Mouse (Mus musculus): ENCODE results near the gene Dennd2d. TPM values are rescaled to one million over a fixed set of nuclear protein-coding genes. Genes with fewer than 3 reads are reported as not detected.

The Dennd2d gene
- polyA plus RNA-seq, 1 experiment from 2014 or later, result 3.8 TPM

GRCm38 (mm10) chr3:106483297-106483696, 1.1 kb downstream of the Dennd2d start:
- peak; percentile 26; the same call in 1 of the 2 replicates for ATAC-seq (ENCODE audit: insufficient read depth)
- Histone ChIP-seq H3K36me3 (replicated peaks) (no peaks in the 10 kb centered on the region), H3K27ac (replicated peaks) (peak overlapping the region; percentile 66), H3K9me3 (replicated peaks) (no peaks in the 10 kb centered on the region), H3K4me1 (replicated peaks) (peaks cover 14% of the 10 kb centered on the region), H3K9ac (no peak overlapping the region), H3K4me3 (replicated peaks) (peak overlapping the region; percentile 68), H3K27me3 (no peaks in the 10 kb centered on the region; the same call in 1 of the 2 replicates), H3K4me2 (peak overlapping the region; percentile 80)
- 18% methylated on average over 7 of the region's 7 CpGs for WGBS (ENCODE audit: insufficient replicate concordance)

- 0 out of 2 replicates have a peak, but pooled peaks cover 5% of the 10 kb centered on the region for H3K36me3 ChIP-seq (replicated peaks)
- no peak for ATAC-seq (ENCODE audit: insufficient read depth)
- H3K4me2 ChIP-seq, result peak overlapping the region; percentile 80
- H3K27ac ChIP-seq (replicated peaks), result peak overlapping the region; percentile 66
- H3K9ac ChIP-seq, result no peak overlapping the region
- peaks cover 14% of the 10 kb centered on the region for H3K4me1 ChIP-seq (replicated peaks)
- 43% methylated on average over 4 of the region's 4 CpGs for WGBS (ENCODE audit: insufficient replicate concordance)
- H3K9me3 ChIP-seq (replicated peaks), result no peaks in the 10 kb centered on the region
- H3K27me3 ChIP-seq, result no peaks in the 10 kb centered on the region; the same call in 1 of the 2 replicates
- H3K4me3 ChIP-seq (replicated peaks), result no peak overlapping the region
Observed at GRCm38 (mm10) chr3:106483796-106484405, 1.7 kb downstream of the Dennd2d start.

- no peak overlapping the region for H3K27ac ChIP-seq (replicated peaks)
- H3K9me3 ChIP-seq (replicated peaks), result no peaks in the 10 kb centered on the region
- H3K9ac ChIP-seq, result no peak overlapping the region
- 51% methylated on average over 3 of the region's 3 CpGs for WGBS (ENCODE audit: insufficient replicate concordance)
- H3K4me3 ChIP-seq (replicated peaks), result no peak overlapping the region
- 0 out of 2 replicates have a peak, but pooled peaks cover 6% of the 10 kb centered on the region for H3K36me3 ChIP-seq (replicated peaks)
- peaks cover 14% of the 10 kb centered on the region for H3K4me1 ChIP-seq (replicated peaks)
- no peak overlapping the region for H3K4me2 ChIP-seq
- no peaks in the 10 kb centered on the region; the same call in 1 of the 2 replicates for H3K27me3 ChIP-seq
- ATAC-seq (ENCODE audit: insufficient read depth), result no peak
Observed at GRCm38 (mm10) chr3:106484861-106485260, 2.7 kb downstream of the Dennd2d start.

- H3K27ac ChIP-seq (replicated peaks), result no peak overlapping the region
Observed at GRCm38 (mm10) chr3:106485810-106486209, 3.6 kb downstream of the Dennd2d start.

GRCm38 (mm10) chr3:106487551-106487950, 5.3 kb downstream of the Dennd2d start:
- ATAC-seq (ENCODE audit: insufficient read depth), result no peak
- WGBS (ENCODE audit: insufficient replicate concordance), result 59% methylated on average over 2 of the region's 2 CpGs

More at GRCm38 (mm10) chr3:106485810-106486209, 3.6 kb downstream of the Dennd2d start:
- Histone ChIP-seq H3K4me3 (replicated peaks) (no peak overlapping the region), H3K9ac (no peak overlapping the region), H3K4me2 (no peak overlapping the region), H3K9me3 (replicated peaks) (no peaks in the 10 kb centered on the region), H3K36me3 (replicated peaks) (0 out of 2 replicates have a peak, but pooled peaks cover 9% of the 10 kb centered on the region), H3K27me3 (no peaks in the 10 kb centered on the region; the same call in 1 of the 2 replicates), H3K4me1 (replicated peaks) (peaks cover 14% of the 10 kb centered on the region)
- WGBS (ENCODE audit: insufficient replicate concordance), result 59% methylated on average over 5 of the region's 5 CpGs
- no peak for ATAC-seq (ENCODE audit: insufficient read depth)

GRCm38 (mm10) chr3:106490239-106490638, 8.0 kb downstream of the Dennd2d start:
- Histone ChIP-seq H3K4me2 (no peak overlapping the region), H3K4me1 (replicated peaks) (peaks cover 41% of the 10 kb centered on the region), H3K27me3 (no peaks in the 10 kb centered on the region), H3K9me3 (replicated peaks) (no peaks in the 10 kb centered on the region), H3K9ac (no peak overlapping the region), H3K36me3 (replicated peaks) (0 out of 2 replicates have a peak, but pooled peaks cover 9% of the 10 kb centered on the region), H3K4me3 (replicated peaks) (no peak overlapping the region), H3K27ac (replicated peaks) (no peak overlapping the region)
- 82% methylated on average over 4 of the region's 4 CpGs for WGBS (ENCODE audit: insufficient replicate concordance)
- no peak for ATAC-seq (ENCODE audit: insufficient read depth)

More at GRCm38 (mm10) chr3:106487551-106487950, 5.3 kb downstream of the Dennd2d start:
- Histone ChIP-seq H3K27me3 (no peaks in the 10 kb centered on the region), H3K4me2 (no peak overlapping the region), H3K4me1 (replicated peaks) (peaks cover 30% of the 10 kb centered on the region), H3K4me3 (replicated peaks) (no peak overlapping the region), H3K9me3 (replicated peaks) (no peaks in the 10 kb centered on the region), H3K27ac (replicated peaks) (no peak overlapping the region), H3K36me3 (replicated peaks) (0 out of 2 replicates have a peak, but pooled peaks cover 9% of the 10 kb centered on the region), H3K9ac (no peak overlapping the region)

GRCm38 (mm10) chr3:106492723-106493122, 10.5 kb downstream of the Dennd2d start:
- Histone ChIP-seq H3K9me3 (replicated peaks) (no peaks in the 10 kb centered on the region), H3K9ac (no peak overlapping the region), H3K36me3 (replicated peaks) (0 out of 2 replicates have a peak, but pooled peaks cover 9% of the 10 kb centered on the region), H3K27ac (replicated peaks) (no peak overlapping the region), H3K4me1 (replicated peaks) (peaks cover 65% of the 10 kb centered on the region), H3K4me2 (no peak overlapping the region), H3K4me3 (replicated peaks) (no peak overlapping the region), H3K27me3 (no peaks in the 10 kb centered on the region)
- WGBS (ENCODE audit: insufficient replicate concordance), result 23% methylated on average over 1 of the region's 1 CpGs
- ATAC-seq (ENCODE audit: insufficient read depth), result peak; percentile 29; the same call in 1 of the 2 replicates

- Histone ChIP-seq H3K4me1 (replicated peaks) (peaks cover 67% of the 10 kb centered on the region), H3K27me3 (no peaks in the 10 kb centered on the region), H3K9ac (no peak overlapping the region), H3K27ac (replicated peaks) (no peak overlapping the region), H3K4me2 (no peak overlapping the region), H3K4me3 (replicated peaks) (no peak overlapping the region), H3K36me3 (replicated peaks) (0 out of 2 replicates have a peak, but pooled peaks cover 9% of the 10 kb centered on the region), H3K9me3 (replicated peaks) (no peaks in the 10 kb centered on the region)
- ATAC-seq (ENCODE audit: insufficient read depth), result no peak
- 48% methylated on average over 8 of the region's 8 CpGs for WGBS (ENCODE audit: insufficient replicate concordance)
Observed at GRCm38 (mm10) chr3:106493202-106493601, 11.0 kb downstream of the Dennd2d start.

- ATAC-seq (ENCODE audit: insufficient read depth), result no peak
- Histone ChIP-seq H3K36me3 (replicated peaks) (0 out of 2 replicates have a peak, but pooled peaks cover 8% of the 10 kb centered on the region), H3K9me3 (replicated peaks) (no peaks in the 10 kb centered on the region), H3K27me3 (no peaks in the 10 kb centered on the region), H3K4me3 (replicated peaks) (no peak overlapping the region), H3K9ac (no peak overlapping the region), H3K27ac (replicated peaks) (no peak overlapping the region), H3K4me2 (no peak overlapping the region), H3K4me1 (replicated peaks) (peaks cover 67% of the 10 kb centered on the region)
- 57% methylated on average over 3 of the region's 3 CpGs for WGBS (ENCODE audit: insufficient replicate concordance)
Observed at GRCm38 (mm10) chr3:106493882-106494281, 11.7 kb downstream of the Dennd2d start.

- Histone ChIP-seq H3K4me1 (replicated peaks) (peaks cover 67% of the 10 kb centered on the region), H3K36me3 (replicated peaks) (0 out of 2 replicates have a peak, but pooled peaks cover 9% of the 10 kb centered on the region), H3K9me3 (replicated peaks) (no peaks in the 10 kb centered on the region), H3K9ac (no peak overlapping the region), H3K27ac (replicated peaks) (0 out of 2 replicates have a peak overlapping the region, but pooled peaks have one; percentile 2), H3K4me2 (peak overlapping the region; percentile 19; the same call in 1 of the 2 replicates), H3K4me3 (replicated peaks) (no peak overlapping the region), H3K27me3 (no peaks in the 10 kb centered on the region)
- peak; percentile 47 for ATAC-seq (ENCODE audit: insufficient read depth)
- WGBS (ENCODE audit: insufficient replicate concordance), result 29% methylated on average over 1 of the region's 1 CpGs
Observed at GRCm38 (mm10) chr3:106494417-106494950, 12.3 kb downstream of the Dennd2d start.

GRCm38 (mm10) chr3:106495346-106496044, 13.3 kb downstream of the Dennd2d start:
- WGBS (ENCODE audit: insufficient replicate concordance), result 22% methylated on average over 1 of the region's 1 CpGs
- no peaks in the 10 kb centered on the region for H3K9me3 ChIP-seq (replicated peaks)
- H3K27me3 ChIP-seq, result no peaks in the 10 kb centered on the region
- peaks cover 67% of the 10 kb centered on the region for H3K4me1 ChIP-seq (replicated peaks)
- peak overlapping the region; percentile 33; the same call in 1 of the 2 replicates for H3K4me2 ChIP-seq
- peak; percentile 33 for ATAC-seq (ENCODE audit: insufficient read depth)
- no peak overlapping the region for H3K9ac ChIP-seq
- 0 out of 2 replicates have a peak, but pooled peaks cover 13% of the 10 kb centered on the region for H3K36me3 ChIP-seq (replicated peaks)
- no peak overlapping the region for H3K4me3 ChIP-seq (replicated peaks)
- peak overlapping the region; percentile 78 for H3K27ac ChIP-seq (replicated peaks)

Measured in liver, embryonic 15.5 days (tissue).